Mouse (Mus musculus) small intestine, adult 2 months (tissue): Measurements from ENCODE around the gene Prss33.

Experiments used
- CTCF ChIP-seq: fragments of 200-500 bp; IDR thresholded peaks from 2 replicates; pipeline ENCODE4 v1.5.1; 2012; ENCODE audit warnings: low read depth, mild to moderate bottlenecking, control low read depth, inconsistent platforms, low read length, moderate library complexity, mixed read lengths; ENCODE audit not compliant: insufficient replicate concordance, insufficient read length; ENCODE audit errors: extremely low read depth
- POLR2A ChIP-seq: fragments of 200-500 bp; IDR thresholded peaks from 2 replicates; pipeline ENCODE4 v1.6.1; 2012; ENCODE audit warnings: low read depth, mild to moderate bottlenecking, control low read depth, inconsistent platforms, low read length, moderate library complexity

DNA sequence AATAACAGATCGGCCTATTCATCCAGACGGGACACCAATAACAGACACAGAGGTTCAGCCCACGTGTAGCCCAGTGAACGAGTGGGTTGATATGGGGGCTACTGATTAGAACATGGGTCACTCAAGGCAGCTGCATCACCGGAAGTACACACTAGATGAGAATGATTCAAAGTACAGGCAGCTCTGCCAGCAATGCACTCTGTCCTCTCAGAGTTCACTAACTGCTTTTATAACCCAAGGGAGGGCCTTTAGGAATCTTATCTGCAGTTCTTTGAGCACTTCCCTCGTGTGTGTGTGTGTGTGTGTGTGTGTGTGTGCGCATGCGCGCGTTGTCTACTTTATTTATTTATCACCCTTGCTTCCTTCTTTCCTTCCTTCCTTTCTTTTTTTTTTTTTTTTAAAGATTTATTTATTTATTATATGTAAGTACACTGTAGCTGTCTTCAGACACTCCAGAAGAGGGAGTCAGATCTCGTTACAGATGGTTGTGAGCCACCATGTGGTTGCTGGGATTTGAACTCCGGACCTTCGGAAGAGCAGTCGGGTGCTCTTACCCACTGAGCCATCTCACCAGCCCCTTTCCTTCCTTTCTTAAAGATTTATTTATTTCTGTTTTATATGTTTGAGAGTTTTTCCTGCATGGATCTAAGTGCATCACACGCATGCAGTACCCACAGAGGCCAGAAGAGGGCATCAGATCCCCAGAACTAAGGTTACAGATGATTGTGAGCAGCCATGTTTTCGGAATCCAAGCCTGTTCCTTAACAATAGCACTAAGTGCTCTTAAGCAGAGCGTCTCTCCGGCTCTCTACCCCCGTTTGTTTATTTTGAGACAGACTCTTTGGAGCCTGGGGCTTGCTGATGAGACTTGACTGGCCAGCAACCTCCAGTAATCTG is 15.2 kb upstream of the Prss33 start:
- peak; percentile 23; the same call in 1 of the 2 replicates for TF ChIP-seq CTCF
- TF ChIP-seq POLR2A = no peak
